Mouse (Mus musculus) embryonic facial prominence, embryonic 11.5 days (tissue): ENCODE measurements around the gene Micu1. TPM values are rescaled to one million over a fixed set of nuclear protein-coding genes. Genes with fewer than 3 reads are reported as not detected.

ENCODE experiments used
- ATAC-seq: fragments of 200-750 bp; cut with Nextera tagmentation; replicated peaks from 2 replicates; pipeline ENCODE4 v1.8.0; 2017; ENCODE audit warnings: low read depth; ENCODE audit not compliant: insufficient number of reproducible peaks, low FRiP score, low TSS enrichment
- DNase-seq: peaks from one replicate; pipeline ENCODE4 v3.0.0-alpha.2; 2015; ENCODE audit warnings: low spot score
- H3K27ac ChIP-seq: fragments of 300-500 bp; sonication (generic); replicated peaks from 2 replicates; pipeline ENCODE4 v1.5.1; 2014; ENCODE audit warnings: mild to moderate bottlenecking, low read depth, low read length, control low read depth
- H3K27me3 ChIP-seq: fragments of 300-500 bp; sonication (generic); 2 replicates; pipeline ENCODE4 v1.6.1; 2014; ENCODE audit warnings: mild to moderate bottlenecking, low read length, moderate library complexity, mixed read lengths; ENCODE audit not compliant: control insufficient read depth, insufficient read depth
- H3K36me3 ChIP-seq: fragments of 300-500 bp; sonication (generic); replicated peaks from 2 replicates; pipeline ENCODE4 v1.6.1; 2014; ENCODE audit warnings: low read depth, mild to moderate bottlenecking, low read length, moderate library complexity, mixed read lengths; ENCODE audit not compliant: control insufficient read depth, insufficient read depth
- H3K4me1 ChIP-seq: fragments of 300-500 bp; sonication (generic); 2 replicates; pipeline ENCODE4 v1.6.1; 2014; ENCODE audit warnings: low read length, mixed read lengths; ENCODE audit not compliant: control insufficient read depth, insufficient read depth
- H3K4me2 ChIP-seq: fragments of 300-500 bp; sonication (generic); 2 replicates; pipeline ENCODE4 v1.6.1; 2014; ENCODE audit warnings: low read depth, mild to moderate bottlenecking, control low read depth, low read length, moderate library complexity
- H3K4me3 ChIP-seq: fragments of 300-500 bp; sonication (generic); 2 replicates; pipeline ENCODE4 v1.5.1; 2014; ENCODE audit warnings: low read depth, low read length, control low read depth
- H3K9ac ChIP-seq: fragments of 300-500 bp; sonication (generic); replicated peaks from 2 replicates; pipeline ENCODE4 v1.6.1; 2014; ENCODE audit warnings: mild to moderate bottlenecking, control low read depth, low read length
- H3K9me3 ChIP-seq: fragments of 300-500 bp; sonication (generic); replicated peaks from 2 replicates; pipeline ENCODE4 v1.6.1; 2016; ENCODE audit warnings: mild to moderate bottlenecking, low read length, inconsistent platforms, mixed read lengths; ENCODE audit not compliant: control insufficient read depth
- WGBS: fragments of 180-500 bp; shearing (Covaris S2); extraction: QIAGEN DNeasy Blood & Tissue Kit; methylation state at CpG from one replicate; pipeline ENCODE4 v1.1.7; 2014; 5-methylcytosine and 5-hydroxymethylcytosine counted together
- polyA plus RNA-seq: library from polyadenylated mRNA; unstranded; fragments of >200 nt; fragmentation: Nextera tagmentation; extraction: Ambion mirVana; gene quantifications from 2 replicates; pipeline ENCODE4 v1.2.1, GENCODE M21; 2014

Gene Micu1
- polyA plus RNA-seq, 1 experiment from 2014 or later: 52.6 TPM

GRCm38 (mm10) chr10:59849371-59849770, 147.1 kb downstream of the Micu1 start:
- H3K9ac ChIP-seq: no peak overlapping the region
- no peaks in the 10 kb centered on the region for H3K9me3 ChIP-seq
- H3K36me3 ChIP-seq: no peaks in the 10 kb centered on the region
- H3K27ac ChIP-seq: no peak overlapping the region
- H3K4me3 ChIP-seq: no peak overlapping the region
- no peaks in the 10 kb centered on the region for H3K27me3 ChIP-seq
- ATAC-seq: no peak
- DNase-seq: no peak
- 80% methylated on average over 7 of the region's 7 CpGs for WGBS
- no peaks in the 10 kb centered on the region for H3K4me1 ChIP-seq
- no peak overlapping the region for H3K4me2 ChIP-seq

DNA sequence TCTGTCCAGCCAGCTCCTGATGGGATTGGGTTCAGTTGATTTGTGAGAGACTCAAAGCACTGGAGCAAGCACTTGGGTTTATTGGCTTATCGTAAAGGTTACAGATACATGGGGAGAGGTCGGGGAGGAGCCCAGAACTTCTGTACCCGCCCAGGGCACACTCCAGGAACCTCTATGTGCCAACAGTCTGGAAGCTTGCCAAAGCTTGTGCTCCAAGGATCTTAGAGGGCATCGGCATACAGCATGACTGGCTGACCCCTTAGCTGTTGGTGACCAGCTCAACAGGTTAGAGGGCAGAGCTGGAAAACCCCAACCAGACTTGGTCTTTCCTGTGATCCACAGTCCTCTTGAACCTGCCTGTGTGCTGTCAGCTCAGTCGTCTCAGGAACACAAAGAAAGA, 154.9 kb downstream of the Micu1 start:
- ATAC-seq (no peak), DNase-seq (no peak)
- no peak overlapping the region for H3K27ac ChIP-seq
- no peaks in the 10 kb centered on the region for H3K9me3 ChIP-seq
- H3K36me3 ChIP-seq: no peaks in the 10 kb centered on the region
- 88% methylated on average over 5 of the region's 5 CpGs for WGBS
- no peak overlapping the region for H3K9ac ChIP-seq
- H3K4me1 ChIP-seq: no peaks in the 10 kb centered on the region
- H3K27me3 ChIP-seq: no peaks in the 10 kb centered on the region
- no peak overlapping the region for H3K4me3 ChIP-seq
- H3K4me2 ChIP-seq: no peak overlapping the region

DNA sequence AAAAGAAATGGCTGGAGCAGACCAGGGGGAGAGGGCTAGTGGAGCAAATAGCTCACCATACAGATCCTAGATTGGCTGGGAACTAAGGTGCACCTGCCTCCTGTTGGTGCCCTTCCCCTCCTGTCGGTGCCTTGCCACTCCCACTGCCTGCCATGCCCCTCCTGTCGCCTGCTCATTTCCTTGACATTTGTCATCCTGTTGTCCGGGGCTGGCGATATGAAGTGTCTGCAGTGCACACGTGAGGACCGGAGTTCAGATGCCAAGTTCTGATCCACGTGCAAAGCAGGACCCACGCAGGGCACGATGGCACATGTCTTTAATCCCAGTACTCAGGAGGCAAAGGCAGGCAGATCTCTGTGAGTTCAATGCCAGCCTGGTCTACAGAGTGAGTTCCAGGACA, 158.4 kb downstream of the Micu1 start:
- DNase-seq (no peak), ATAC-seq (no peak)
- WGBS: 88% methylated on average over 9 of the region's 9 CpGs
- no peak overlapping the region for H3K9ac ChIP-seq
- H3K27ac ChIP-seq: no peak overlapping the region
- H3K4me2 ChIP-seq: no peak overlapping the region
- H3K4me1 ChIP-seq: no peaks in the 10 kb centered on the region
- no peaks in the 10 kb centered on the region for H3K9me3 ChIP-seq
- no peaks in the 10 kb centered on the region for H3K27me3 ChIP-seq
- no peak overlapping the region for H3K4me3 ChIP-seq
- H3K36me3 ChIP-seq: no peaks in the 10 kb centered on the region

- DNase-seq (no peak), ATAC-seq (no peak)
- 89% methylated on average over 10 of the region's 10 CpGs for WGBS
- H3K27ac ChIP-seq: no peak overlapping the region
- no peaks in the 10 kb centered on the region for H3K4me1 ChIP-seq
- no peak overlapping the region for H3K4me3 ChIP-seq
- H3K36me3 ChIP-seq: no peaks in the 10 kb centered on the region
- no peaks in the 10 kb centered on the region for H3K9me3 ChIP-seq
- H3K9ac ChIP-seq: no peak overlapping the region
- no peak overlapping the region for H3K4me2 ChIP-seq
- no peaks in the 10 kb centered on the region for H3K27me3 ChIP-seq
Measured at GRCm38 (mm10) chr10:59861201-59861600, 158.9 kb downstream of the Micu1 start.

DNA sequence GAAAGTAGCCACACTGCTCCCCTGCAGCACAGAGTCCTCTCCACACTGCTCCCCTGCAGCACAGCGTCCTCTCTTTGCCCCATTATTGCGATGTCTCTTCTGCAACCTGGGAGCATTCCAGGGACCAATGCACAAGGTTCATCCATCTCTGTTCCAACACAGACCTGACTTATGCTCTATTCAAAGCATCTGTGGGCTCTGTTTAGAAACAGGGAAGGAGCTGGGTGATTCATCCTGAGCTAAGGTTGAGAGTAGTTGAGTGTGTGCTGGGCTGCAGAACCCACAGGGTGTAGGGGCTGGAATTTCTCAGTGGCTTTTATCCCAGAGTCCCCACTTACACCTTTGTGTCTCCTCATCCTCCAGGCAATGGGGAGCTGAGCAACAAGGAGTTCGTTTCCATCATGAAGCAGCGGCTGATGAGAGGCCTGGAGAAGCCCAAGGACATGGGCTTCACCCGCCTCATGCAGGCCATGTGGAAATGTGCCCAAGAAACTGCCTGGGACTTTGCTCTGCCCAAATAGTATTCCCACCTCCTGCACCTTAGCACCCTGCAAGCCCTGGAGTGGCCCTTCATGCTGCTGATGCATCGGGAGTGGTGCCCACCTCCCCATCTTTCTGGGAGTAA, 160.7 kb downstream of the Micu1 start:
- DNase-seq (no peak), ATAC-seq (no peak)
- no peak overlapping the region for H3K9ac ChIP-seq
- H3K4me3 ChIP-seq: no peak overlapping the region
- H3K36me3 ChIP-seq: no peaks in the 10 kb centered on the region
- no peak overlapping the region for H3K4me2 ChIP-seq
- H3K9me3 ChIP-seq: no peaks in the 10 kb centered on the region
- 84% methylated on average over 6 of the region's 6 CpGs for WGBS
- H3K27ac ChIP-seq: no peak overlapping the region
- H3K27me3 ChIP-seq: no peaks in the 10 kb centered on the region
- H3K4me1 ChIP-seq: no peaks in the 10 kb centered on the region

- H3K4me3 ChIP-seq: no peak overlapping the region
- H3K27me3 ChIP-seq: no peaks in the 10 kb centered on the region
- H3K27ac ChIP-seq: no peak overlapping the region
- DNase-seq (no peak), ATAC-seq (no peak)
- H3K9ac ChIP-seq: no peak overlapping the region
- no peaks in the 10 kb centered on the region for H3K9me3 ChIP-seq
- H3K36me3 ChIP-seq: no peaks in the 10 kb centered on the region
- H3K4me2 ChIP-seq: no peak overlapping the region
- 65% methylated on average over 4 of the region's 4 CpGs for WGBS
- no peaks in the 10 kb centered on the region for H3K4me1 ChIP-seq
Measured at GRCm38 (mm10) chr10:59863620-59864019, 161.3 kb downstream of the Micu1 start.

GRCm38 (mm10) chr10:59864232-59864875, 162.1 kb downstream of the Micu1 start:
- no peaks in the 10 kb centered on the region for H3K4me1 ChIP-seq
- ATAC-seq (no peak; the same call in 1 of the 2 replicates), DNase-seq (no peak)
- no peaks in the 10 kb centered on the region for H3K27me3 ChIP-seq
- WGBS: 82% methylated on average over 19 of the region's 19 CpGs
- H3K27ac ChIP-seq: no peak overlapping the region
- no peak overlapping the region for H3K4me3 ChIP-seq
- no peak overlapping the region for H3K9ac ChIP-seq
- H3K9me3 ChIP-seq: no peaks in the 10 kb centered on the region
- no peaks in the 10 kb centered on the region for H3K36me3 ChIP-seq
- no peak overlapping the region for H3K4me2 ChIP-seq

DNA sequence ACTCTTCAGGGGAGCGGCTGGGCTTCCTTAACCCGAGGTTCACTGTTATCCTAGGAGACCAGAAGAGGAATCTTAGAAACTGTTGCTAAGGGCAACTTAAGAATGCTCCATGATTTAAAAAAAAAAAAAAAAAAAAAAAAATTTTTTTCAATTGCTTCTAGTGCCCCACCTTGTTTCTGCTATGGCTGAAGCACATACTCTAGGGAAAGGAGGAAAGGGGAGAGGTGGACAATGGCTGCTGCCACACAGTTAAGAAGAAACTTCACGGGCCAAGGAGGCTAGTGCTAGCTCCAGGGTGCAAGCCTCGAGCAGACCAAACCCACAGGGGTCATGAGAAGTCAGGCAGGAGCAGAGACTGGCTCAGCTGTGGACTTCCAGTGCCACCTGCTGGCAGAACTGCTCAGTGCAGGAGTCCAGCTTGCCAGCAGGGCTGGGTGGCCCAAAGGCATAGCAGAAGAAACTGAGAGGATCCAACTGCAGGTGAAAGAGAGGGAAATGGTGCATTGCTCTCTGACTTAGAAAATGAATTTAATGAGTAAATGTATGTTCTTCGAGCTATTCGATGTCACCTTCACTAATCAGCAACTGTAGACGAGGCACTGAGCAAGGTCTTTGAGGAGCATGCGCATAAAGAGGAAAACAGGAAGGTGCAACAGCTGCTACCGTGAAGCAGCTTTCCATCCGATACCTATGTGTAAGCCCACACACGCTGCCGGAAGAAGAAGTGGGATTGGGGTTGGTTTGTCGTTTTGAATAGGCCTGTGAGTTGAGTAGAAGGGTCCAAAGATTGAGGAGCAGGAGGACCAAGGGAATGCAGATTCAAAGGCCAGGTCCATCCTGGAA, 162.8 kb downstream of the Micu1 start:
- 36% methylated on average over 13 of the region's 13 CpGs for WGBS
- Histone ChIP-seq H3K27ac (no peak overlapping the region), H3K4me1 (no peaks in the 10 kb centered on the region), H3K27me3 (no peaks in the 10 kb centered on the region), H3K4me2 (no peak overlapping the region), H3K4me3 (no peak overlapping the region), H3K36me3 (no peaks in the 10 kb centered on the region), H3K9me3 (no peaks in the 10 kb centered on the region), H3K9ac (no peak overlapping the region)
- DNase-seq (peak; percentile 86), ATAC-seq (peak; percentile 46; the same call in 1 of the 2 replicates)
